Mouse (Mus musculus): ENCODE measurements around the gene Abl2.

The Abl2 gene

DNA sequence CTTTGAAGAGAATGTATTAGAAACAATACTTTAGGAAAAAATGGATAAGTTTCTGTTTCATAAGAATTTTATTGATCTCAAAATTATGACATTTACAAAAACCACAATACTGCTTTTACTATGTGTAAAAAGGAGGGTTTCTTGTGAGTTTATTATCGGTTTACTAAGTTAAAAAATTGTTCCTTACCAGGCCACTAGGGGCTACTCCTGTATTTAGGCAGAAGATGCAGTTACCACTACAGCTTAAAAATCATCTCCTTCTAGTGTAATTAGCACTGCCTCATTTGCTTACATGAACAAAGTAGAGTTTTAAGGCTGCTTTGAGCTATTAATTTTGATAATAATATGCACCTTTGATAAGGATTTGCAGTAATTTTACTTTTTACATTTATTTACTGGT, 25.6 kb downstream of the Abl2 start:
- DNase-seq (ENCODE audit: low spot score) = no peak

GRCm38 (mm10) chr1:156585512-156585911, 26.9 kb downstream of the Abl2 start:
- DNase-seq (ENCODE audit: low spot score) = no peak

DNA sequence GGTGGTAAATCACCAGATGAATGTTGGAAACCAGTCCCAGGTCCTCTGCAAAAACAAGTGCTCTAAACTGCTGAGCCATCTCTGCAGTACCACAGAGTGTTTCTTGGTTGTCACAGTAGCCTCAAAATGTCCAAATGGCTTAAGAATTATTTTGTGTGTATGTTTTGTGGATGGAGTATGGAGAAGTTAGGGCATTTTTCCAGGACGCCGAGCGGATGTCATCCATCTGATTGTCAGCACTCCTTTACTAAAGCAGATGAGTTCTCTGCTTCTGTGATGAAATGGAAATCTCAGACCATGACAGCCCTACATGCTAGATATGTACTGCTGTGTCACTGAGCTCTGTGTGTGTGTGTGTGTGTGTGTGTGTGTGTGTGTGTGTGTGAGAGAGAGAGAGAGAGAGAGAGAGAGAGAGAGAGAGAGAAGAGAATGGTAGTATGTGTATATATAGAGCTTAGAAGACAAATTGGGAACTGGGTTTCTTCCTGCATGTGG, 31.3 kb downstream of the Abl2 start:
- DNase-seq (ENCODE audit: low spot score) = no peak

- DNase-seq (ENCODE audit: low spot score) = peak; percentile 9
Measured at GRCm38 (mm10) chr1:156590357-156590756, 31.8 kb downstream of the Abl2 start.

- DNase-seq (ENCODE audit: low spot score) = no peak
Measured at GRCm38 (mm10) chr1:156593267-156593666, 34.7 kb downstream of the Abl2 start.

GRCm38 (mm10) chr1:156597089-156597488, 38.5 kb downstream of the Abl2 start:
- no peak for DNase-seq (ENCODE audit: low spot score)

DNA sequence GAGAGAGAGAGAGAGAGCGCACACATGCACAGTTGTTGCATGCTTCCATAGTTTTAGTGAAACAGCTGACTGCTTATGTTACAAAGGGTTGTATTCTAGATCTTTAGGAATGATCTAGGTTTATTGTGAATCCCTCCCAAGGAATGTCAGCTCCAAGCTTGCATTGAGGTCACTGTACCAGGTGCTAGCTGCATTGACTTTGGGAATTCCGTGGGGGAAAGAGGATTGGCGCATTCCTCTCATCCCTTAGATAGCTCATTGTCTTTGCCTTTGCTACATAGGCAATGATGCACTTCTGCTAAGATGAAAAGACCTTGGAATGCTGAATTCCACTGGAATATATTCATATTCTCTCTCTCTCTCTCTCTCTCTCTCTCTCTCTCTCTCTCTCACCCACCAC, 44.0 kb downstream of the Abl2 start:
- DNase-seq (ENCODE audit: low spot score) = no peak

- DNase-seq (ENCODE audit: low spot score) = no peak
Measured at GRCm38 (mm10) chr1:156605094-156605866, 46.7 kb downstream of the Abl2 start.

DNA sequence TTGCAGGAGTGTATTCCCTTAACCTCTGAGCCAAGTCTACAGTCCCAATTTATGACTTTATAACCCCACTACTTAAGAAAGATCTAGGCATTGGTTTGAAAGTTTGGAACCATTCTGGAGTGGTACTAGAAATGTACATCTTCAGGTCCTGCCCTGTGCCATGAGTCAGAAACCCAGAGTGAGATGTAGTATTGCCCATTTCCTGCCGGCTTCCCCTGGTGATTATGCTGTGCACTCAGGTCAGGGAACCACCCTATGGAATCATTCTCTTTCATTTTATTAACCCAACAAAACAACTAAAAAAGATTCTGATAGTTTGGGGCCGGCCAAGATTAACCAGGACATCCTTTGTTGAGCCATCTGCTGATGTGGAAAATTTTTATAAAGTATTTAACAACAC, 47.4 kb downstream of the Abl2 start:
- no peak for DNase-seq (ENCODE audit: low spot score)

DNA sequence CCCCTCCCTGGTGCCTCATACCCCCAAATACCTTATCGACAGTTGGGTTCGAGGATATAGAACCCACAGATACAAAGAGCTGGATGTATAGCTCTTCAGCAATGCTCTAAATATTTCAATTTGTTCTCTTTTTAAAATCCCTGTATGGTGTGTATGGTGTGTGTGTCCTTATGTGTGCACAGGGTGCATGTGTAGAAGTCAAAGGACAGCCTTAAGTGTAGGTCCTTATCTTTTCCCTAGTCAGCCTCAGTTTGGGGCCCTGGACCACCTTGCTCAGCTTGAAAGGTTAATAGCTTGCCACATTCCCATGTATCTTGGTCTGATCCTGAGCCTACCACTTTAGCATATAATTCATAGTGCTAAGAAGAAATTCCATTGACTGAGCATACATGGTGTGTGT, 49.9 kb downstream of the Abl2 start:
- DNase-seq (ENCODE audit: low spot score) = no peak

DNA sequence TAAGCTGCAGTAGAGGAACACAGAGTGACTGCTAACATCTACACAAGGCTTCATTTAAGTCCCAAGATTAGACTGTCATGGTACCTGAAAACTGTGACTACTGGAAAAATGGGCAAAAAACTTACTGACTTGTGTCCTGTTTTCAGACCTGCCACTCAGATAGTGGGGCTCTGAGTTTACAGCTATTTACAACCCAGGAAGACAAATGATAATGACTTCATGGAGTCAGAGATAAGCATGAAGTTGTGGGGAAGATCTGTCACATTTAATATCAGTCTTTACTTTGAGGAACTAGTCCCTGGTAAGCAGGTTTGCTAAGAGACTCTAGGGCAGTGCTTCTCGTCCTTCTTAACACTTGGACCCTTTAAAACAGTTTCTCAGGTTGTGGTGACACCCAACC, 51.7 kb downstream of the Abl2 start:
- no peak for DNase-seq (ENCODE audit: low spot score)

DNA sequence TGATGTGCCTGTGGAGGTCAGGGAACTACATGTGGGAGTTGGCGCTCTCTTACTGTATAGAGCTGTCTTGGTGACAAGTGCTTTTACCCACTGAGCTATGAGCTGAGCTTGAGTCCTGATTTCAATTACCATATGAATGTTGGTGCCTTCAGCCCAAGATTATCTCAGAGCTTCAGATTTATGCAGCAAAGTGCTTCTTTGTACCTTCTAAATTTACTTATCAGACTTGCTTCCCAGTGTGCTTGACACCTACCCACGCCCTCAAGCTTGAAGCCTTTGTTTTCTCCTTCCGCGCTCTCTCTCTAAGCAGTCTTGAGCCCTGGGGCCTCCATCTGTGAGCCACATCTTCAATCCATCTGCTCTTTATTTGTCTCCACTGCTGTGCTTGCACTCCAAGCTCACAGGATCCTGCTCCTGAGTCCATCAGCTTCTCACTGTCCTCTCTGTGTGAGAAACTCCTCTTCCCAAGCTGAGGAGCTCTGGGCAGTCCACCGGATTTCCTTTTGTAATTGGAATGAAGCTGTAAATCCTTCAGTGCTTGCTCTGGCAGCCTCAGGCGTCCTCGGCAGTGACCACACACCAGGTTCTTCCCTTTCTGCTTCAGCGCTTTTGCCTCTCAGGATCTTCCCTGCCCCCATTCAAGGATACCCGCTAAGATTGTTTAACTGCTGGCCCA, 55.4 kb downstream of the Abl2 start:
- DNase-seq (ENCODE audit: low spot score) = peak; percentile 58

DNA sequence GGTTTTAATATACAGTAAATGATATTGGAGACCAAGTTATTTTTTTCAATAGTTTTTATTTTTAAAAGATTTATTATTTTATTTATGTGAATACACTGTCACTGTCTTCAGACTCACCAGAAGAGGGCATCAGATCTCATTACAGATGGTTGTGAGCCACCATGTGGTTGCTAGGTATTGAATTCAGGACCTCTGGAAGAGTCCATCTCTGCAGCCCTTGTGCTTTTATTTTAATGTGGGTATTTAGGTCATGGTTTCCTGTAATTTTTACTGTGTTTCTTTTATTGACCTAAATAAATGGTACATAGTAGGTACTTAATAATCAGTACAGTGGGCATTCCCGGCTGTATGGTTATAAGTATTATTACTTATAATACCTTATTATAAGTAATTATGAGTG, 56.1 kb downstream of the Abl2 start:
- no peak for DNase-seq (ENCODE audit: low spot score)

GRCm38 (mm10) chr1:156615381-156616133, 57.0 kb downstream of the Abl2 start:
- peak; percentile 80 for DNase-seq (ENCODE audit: low spot score)

- DNase-seq (ENCODE audit: low spot score) = peak; percentile 20
Measured at GRCm38 (mm10) chr1:156616989-156617598, 58.5 kb downstream of the Abl2 start.

GRCm38 (mm10) chr1:156617811-156618210, 59.2 kb downstream of the Abl2 start:
- no peak for DNase-seq (ENCODE audit: low spot score)

- DNase-seq (ENCODE audit: low spot score) = no peak
Measured at GRCm38 (mm10) chr1:156620292-156620909, 61.8 kb downstream of the Abl2 start.

GRCm38 (mm10) chr1:156620951-156621350, 62.4 kb downstream of the Abl2 start:
- DNase-seq (ENCODE audit: low spot score) = no peak

- no peak for DNase-seq (ENCODE audit: low spot score)
Measured at GRCm38 (mm10) chr1:156624231-156624630, 65.6 kb downstream of the Abl2 start.

DNA sequence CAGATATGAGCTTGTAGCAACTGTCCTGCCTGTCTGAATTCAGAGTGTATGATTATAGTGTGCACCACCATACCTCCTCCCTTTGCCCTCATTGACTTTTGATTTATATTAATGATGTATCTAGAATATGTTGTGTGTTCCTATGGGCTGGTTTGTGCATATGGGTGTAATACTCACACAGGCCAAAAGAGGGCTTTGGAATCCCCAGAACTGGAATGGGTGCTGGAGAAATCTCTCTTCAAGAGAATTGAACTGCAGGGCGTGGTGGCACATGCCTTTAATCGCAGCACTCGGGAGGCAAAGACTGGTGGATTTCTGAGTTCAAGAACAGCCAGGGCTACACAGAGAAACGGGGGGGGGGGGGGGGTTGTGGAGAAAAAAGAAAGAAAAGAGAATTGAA, 68.1 kb downstream of the Abl2 start:
- DNase-seq (ENCODE audit: low spot score) = no peak

DNA sequence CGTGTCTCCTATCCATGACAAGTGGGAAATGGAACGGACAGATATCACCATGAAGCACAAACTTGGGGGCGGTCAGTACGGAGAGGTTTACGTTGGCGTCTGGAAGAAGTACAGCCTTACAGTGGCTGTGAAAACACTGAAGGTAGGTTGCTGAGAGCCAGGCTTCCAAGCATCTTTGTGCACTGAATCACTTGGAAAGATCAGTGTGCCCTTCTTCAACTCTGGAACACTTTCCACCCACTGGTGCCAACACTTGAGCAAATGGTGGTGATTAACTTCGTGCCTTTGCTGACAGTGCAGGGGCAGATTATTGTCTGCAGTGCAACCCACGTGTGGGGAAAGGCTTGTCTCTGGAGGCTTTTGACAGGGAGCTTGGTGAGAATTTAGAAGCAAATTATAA, 71.4 kb downstream of the Abl2 start:
- no peak for DNase-seq (ENCODE audit: low spot score)

DNA sequence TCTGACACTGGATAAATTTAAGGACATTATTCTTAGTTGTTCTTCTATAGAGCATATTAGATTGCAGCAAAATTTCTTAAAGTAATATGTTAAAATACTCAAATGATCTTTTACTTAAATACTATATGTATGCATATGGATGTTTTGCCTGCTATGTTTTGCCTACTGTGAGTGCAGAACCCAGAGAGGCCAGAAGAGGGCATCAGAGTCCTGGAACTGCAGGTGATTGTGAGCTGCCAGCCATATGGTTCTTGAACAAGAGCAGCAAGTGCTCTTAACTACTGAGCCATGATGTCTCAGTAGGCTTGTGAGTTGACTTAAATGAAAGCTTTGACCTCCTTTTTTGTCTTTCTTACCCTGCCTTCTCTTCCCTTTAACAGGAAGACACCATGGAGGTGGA, 72.4 kb downstream of the Abl2 start:
- DNase-seq (ENCODE audit: low spot score) = no peak

Data from yolk sac, embryonic 10.5 days (tissue).